Mouse (Mus musculus) neutrophil, adult 5-6 weeks (primary cell): ENCODE data around the gene Atrx. TPM values are rescaled to one million over a fixed set of nuclear protein-coding genes. Genes with fewer than 3 reads are reported as not detected.

Source experiments
- ATAC-seq: fragments of 151-379, 151-347 bp; 2 replicates; pipeline ENCODE4 v1.8.0; 2017; ENCODE audit warnings: mild to moderate bottlenecking, moderate TSS enrichment; ENCODE audit not compliant: insufficient number of reproducible peaks, poor library complexity, low FRiP score, severe bottlenecking; ENCODE audit errors: extremely low read depth
- total RNA-seq: library from RNA; stranded (forward); fragments of 200-1000 nt; gene quantifications from 2 replicates; pipeline ENCODE4 v1.2.3, GENCODE M21; 2017

Gene Atrx
- total RNA-seq, 1 experiment from 2014 or later = 516 TPM

GRCm38 (mm10) chrX:105794806-105795403 lies 134.3 kb downstream of the Atrx start:
- no peak for ATAC-seq

GRCm38 (mm10) chrX:105773281-105773680 lies 155.9 kb downstream of the Atrx start:
- ATAC-seq = no peak

DNA sequence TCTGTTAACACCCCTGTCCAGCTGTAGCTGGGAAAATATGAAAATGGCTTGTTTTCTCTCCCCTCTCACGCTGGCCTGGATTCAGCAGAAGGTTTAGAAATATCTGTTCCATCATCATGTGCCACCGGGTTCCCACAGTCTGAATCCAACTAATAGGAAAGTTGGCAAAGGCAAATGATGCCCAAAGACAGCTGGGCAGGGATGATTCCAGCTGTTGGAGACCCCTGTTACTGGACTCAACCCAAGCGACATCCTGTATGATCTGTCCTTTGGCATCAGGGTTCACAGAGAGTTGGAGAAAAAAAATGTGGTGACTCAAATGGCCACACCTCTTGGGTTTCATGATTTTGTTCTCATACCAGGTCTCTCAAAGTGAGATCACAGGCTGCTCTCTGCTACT lies 161.3 kb downstream of the Atrx start:
- no peak for ATAC-seq

DNA sequence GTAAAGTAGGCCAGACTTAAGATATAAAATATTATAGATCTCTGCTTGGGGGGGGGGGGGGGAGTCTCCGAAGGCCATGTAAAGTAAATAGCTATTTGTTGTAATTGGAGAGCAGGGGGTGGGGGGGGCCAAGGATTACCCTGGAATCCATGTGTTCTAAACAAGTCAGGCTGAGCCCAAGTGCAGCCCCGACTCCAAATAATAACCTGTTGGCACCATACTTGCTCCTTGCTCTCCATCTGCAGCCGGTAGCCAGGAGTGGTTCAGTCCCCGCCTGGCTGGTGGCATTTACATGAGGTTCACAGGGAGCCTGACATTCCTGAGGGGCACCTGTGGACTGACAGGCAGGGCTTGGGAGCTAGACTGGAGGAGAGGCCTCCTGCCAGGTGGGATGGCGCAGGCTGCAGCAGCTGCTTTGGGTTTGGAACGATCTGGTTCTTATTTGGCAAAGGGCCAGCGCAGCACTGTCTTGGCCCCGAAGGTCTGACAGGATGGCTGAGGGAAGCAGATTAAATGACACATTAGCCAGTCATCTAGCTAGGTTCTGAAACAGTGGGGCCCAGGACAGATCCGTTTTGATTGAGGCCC lies 161.9 kb downstream of the Atrx start:
- no peak for ATAC-seq

DNA sequence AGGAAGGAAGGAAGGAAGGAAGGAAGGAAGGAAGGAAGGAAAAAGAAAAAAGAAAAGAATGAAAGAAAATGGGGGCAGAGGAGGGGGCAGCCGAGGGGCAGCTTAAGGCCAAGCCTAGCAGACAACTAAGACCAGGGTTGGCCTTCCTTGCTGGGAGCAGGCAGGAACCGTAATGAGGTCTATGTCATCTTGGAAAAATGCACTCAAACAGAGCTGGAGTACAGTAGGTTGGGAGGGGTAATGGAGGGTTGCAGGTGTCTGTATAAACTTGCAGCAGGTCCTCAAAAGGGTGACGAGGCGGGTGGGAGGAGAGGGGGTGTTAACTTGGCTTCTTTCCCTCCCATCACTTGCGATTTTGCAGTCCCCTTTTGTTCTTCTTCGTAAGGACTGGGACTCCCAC lies 163.2 kb downstream of the Atrx start:
- no peak for ATAC-seq

GRCm38 (mm10) chrX:105765005-105765706 lies 164.0 kb downstream of the Atrx start:
- no peak for ATAC-seq

- ATAC-seq = peak; percentile 30; the same call in 1 of the 2 replicates
These were observed 164.8 kb downstream of the Atrx start, which contains the start of gene Fgf16 for GRCm38 (mm10) chrX:105764162-105765004. Gene Fgf16, plus strand, starts transcription at chrX:105764279.

DNA sequence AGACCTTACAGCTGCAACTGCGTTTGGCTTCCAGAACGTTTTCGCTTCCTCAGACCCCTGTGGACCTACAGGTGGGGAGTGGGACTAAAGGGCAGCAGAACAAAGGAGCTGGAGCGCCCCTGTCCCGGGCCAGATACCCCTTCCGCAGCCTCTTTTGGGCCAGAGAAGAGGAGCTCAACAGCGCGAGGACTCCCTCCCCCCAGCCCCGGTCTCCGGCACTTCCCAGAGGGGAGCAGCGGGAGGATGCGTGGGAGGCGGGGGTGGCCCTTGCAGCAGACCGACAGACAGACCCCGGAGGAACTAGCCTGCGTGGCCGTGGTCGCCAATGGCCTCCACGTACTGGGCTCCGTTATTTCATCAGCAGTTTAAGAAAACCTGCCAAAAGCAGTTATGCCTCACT lies 165.6 kb downstream of the Atrx start:
- ATAC-seq = no peak

DNA sequence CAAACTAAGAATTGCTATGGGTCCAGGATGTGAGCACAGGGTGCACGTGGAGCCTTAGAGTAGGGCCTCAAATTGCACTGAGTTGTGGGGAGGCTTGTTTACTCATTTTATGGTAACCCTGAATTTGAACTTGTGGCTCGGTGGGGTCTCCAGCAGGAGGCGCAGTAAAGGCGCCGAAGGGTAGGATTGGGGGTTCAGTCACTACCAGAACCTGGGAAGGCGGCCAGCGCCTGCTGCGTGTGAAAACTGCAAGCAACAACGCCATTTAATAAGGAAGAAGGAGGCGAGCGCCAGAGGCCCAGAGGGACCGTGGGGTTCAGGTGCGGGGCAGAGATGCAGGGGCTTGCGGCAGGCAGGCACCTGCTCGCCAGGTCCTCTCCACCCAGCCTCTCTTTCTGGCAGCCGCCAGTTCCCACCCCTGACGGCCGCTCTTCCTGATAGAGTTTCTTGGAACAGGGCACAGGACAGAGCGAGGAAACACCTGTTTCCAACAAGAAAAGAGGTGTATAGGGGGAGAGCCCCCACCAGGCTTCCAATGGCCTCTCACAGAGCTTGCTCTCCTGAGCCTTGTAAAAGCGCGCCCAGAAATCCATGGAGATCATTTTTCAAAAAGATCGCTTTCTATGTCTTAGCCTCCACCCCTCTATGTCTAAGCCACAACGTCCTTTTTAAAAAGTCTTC lies 166.2 kb downstream of the Atrx start:
- 0 out of 2 replicates have a peak, but pooled peaks have one; percentile 23 for ATAC-seq

Other genes starting within 250 kb of the Atrx start
- 0.35 TPM in 1 of 2 replicates, not detected in the other for gene Fgf16, start 165.1 kb downstream of the Atrx start, total RNA-seq
- 27.9 and 29.2 TPM in 2 replicates for gene Magt1, start 82.5 kb upstream of the Atrx start, total RNA-seq
- gene Cox7b, start 86.3 kb upstream of the Atrx start, total RNA-seq = 87.4 and 108 TPM in 2 replicates
- 44.3 and 49.6 TPM in 2 replicates for gene Atp7a, start 97.9 kb upstream of the Atrx start, total RNA-seq
- 124 and 136 TPM in 2 replicates for gene Tlr13, start 213.8 kb upstream of the Atrx start, total RNA-seq